Mouse (Mus musculus): ENCODE data around the gene Vmn2r53. TPM values are rescaled to one million over a fixed set of nuclear protein-coding genes. Genes with fewer than 3 reads are reported as not detected.
"Not testable (repeated sequence)": the region's sequence is repeated elsewhere in the genome, so short reads cannot be mapped to it uniquely, and the experiment has no call there.

Vmn2r53 gene
- under 0.01 TPM for polyA plus RNA-seq (2021)

DNA sequence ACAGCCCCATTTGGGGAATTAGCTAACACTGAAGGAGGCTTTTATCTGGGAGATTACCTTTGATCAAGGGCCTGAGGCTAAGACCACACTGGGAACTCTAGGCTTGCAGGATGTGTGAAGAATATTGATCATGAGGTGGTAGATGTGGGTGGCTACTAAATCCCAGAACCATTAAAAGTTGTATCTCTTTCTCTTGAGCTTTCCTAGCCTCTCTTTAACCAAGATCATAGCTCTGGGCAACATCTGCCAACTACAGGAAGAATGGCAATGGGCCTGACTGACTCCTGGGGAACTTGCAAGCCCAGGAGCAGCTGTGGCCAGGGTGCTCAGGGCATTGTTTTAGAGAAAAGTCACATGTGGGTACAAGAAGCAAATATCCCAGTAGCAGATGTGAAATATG, at the start of gene Vmn2r53:
Vmn2r53 (minus strand) TSS at position 101 of the 400 bp plus-strand sequence.
- ATAC-seq (no peak), DNase-seq (ENCODE audit: low read depth, low spot score) (no peak)
- CTCF ChIA-PET: no interaction called here
- POLR2A ChIA-PET: no interaction called here
- no peak for TF ChIP-seq CTCF (IDR thresholded peaks at IDR 0.05)
- no peaks in the 10 kb centered on the region for H3K27me3 ChIP-seq
- in situ Hi-C loops (cut with MboI; ENCODE audit: low pct_unique_long_range_greater_than_20kb): no loop called here

- CTCF ChIA-PET; in situ Hi-C loops (cut with MboI; ENCODE audit: low pct_unique_long_range_greater_than_20kb); ATAC-seq; H3K27me3 ChIP-seq; DNase-seq (ENCODE audit: low read depth, low spot score); POLR2A ChIA-PET: not testable (repeated sequence)
Observed at GRCm38 (mm10) chr7:12640219-12640618, 31.6 kb upstream of the Vmn2r53 start, which contains the start of gene Vmn2r54. Vmn2r54 (minus strand) TSS chr7:12640319.

Other genes starting within 250 kb of the Vmn2r53 start
- gene Vmn1r84, start 239.5 kb downstream of the Vmn2r53 start, polyA plus RNA-seq (2021): not detected
- gene Zfp551, start 186.0 kb downstream of the Vmn2r53 start, polyA plus RNA-seq (2021): 2.6 TPM
- gene Zfp606, start 130.5 kb downstream of the Vmn2r53 start, polyA plus RNA-seq (2021): 10.3 TPM
- gene 2900092C05Rik, start 96.3 kb downstream of the Vmn2r53 start, polyA plus RNA-seq (2021): 0.06 TPM
- gene Vmn2r54, start 31.5 kb upstream of the Vmn2r53 start, polyA plus RNA-seq (2021): not detected
- gene Vmn2r55, start 76.2 kb upstream of the Vmn2r53 start, polyA plus RNA-seq (2021): not detected
- gene Vmn2r56, start 126.2 kb upstream of the Vmn2r53 start, polyA plus RNA-seq (2021): not detected
- 1.0 TPM for gene Zscan18, start 194.8 kb upstream of the Vmn2r53 start, polyA plus RNA-seq (2021)
- 6.1 TPM for gene Zfp329, start 210.1 kb upstream of the Vmn2r53 start, polyA plus RNA-seq (2021)
- 8.1 TPM for gene Zfp110, start 226.0 kb upstream of the Vmn2r53 start, polyA plus RNA-seq (2021)

Data from Patski (cell line).